Mouse (Mus musculus): ENCODE measurements around the gene Dact2. TPM values are rescaled to one million over a fixed set of nuclear protein-coding genes. Genes with fewer than 3 reads are reported as not detected.

Gene Dact2
- 0.25 TPM for polyA plus RNA-seq (2014; fragmentation: Illumina TruSeq; extraction: RNeasy Lipid Tissue Mini Kit (QIAGEN cat#74804); ENCODE audit: low read depth, low replicate concordance)

DNA sequence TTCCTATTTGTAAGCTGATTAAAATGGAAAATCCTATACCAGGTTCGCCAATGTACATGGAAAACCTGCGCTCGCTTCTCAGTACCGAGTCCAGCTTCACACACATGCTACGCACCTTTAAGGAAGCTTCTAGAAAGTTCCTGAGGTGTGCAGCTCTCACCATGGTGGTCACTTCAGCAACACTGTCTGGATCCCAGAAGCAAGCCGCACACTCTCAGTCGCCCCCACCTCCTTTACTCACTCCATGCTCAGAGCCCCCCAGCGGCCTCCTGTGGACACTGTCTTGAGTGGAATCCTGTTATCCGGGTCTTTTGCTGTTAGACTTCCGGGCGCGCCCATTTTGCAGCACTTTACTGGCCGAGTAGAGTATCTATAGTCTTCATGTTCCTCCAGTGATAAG, at the start of gene Dact2:
Gene Dact2, minus strand, starts transcription at position 244 of the 400 bp plus-strand sequence.

Other genes with a start within 250 kb of the Dact2 start
- 40.9 TPM for gene Gm7356, start 200.6 kb downstream of the Dact2 start, polyA plus RNA-seq (2014; fragmentation: Illumina TruSeq; extraction: RNeasy Lipid Tissue Mini Kit (QIAGEN cat#74804); ENCODE audit: low read depth, low replicate concordance)
- 24.8 TPM for gene Gm7358, start 144.8 kb downstream of the Dact2 start, polyA plus RNA-seq (2014; fragmentation: Illumina TruSeq; extraction: RNeasy Lipid Tissue Mini Kit (QIAGEN cat#74804); ENCODE audit: low read depth, low replicate concordance)
- 41.9 TPM for gene Smoc2, start 75.2 kb upstream of the Dact2 start, polyA plus RNA-seq (2014; fragmentation: Illumina TruSeq; extraction: RNeasy Lipid Tissue Mini Kit (QIAGEN cat#74804); ENCODE audit: low read depth, low replicate concordance)